Mouse (Mus musculus) mouse trophoblast stem cell (cell line): ENCODE measurements around the gene 4931429L15Rik.
"Not testable (repeated sequence)": the region's sequence is repeated elsewhere in the genome, so short reads cannot be mapped to it uniquely, and the experiment has no call there.

Source experiments
- in situ Hi-C, 2 experiments: fragments of 300-500 bp; cut with MseI, MboI; formaldehyde crosslinking; loops; 2 replicates in 1 of 2; 3 replicates in 1 of 2; pipeline ENCODE4 v1.15.1; 2025

4931429L15Rik gene

GRCm38 (mm10) chr9:46319886-46320285 lies at the start of gene 4931429L15Rik:
4931429L15Rik (minus strand) TSS chr9:46319986.
- in situ Hi-C loops: not testable (repeated sequence)

GRCm38 (mm10) chr9:46362459-46362858 lies 42.7 kb upstream of the 4931429L15Rik start:
- in situ Hi-C loops: no loop called here

GRCm38 (mm10) chr9:46361461-46362111 lies 41.8 kb upstream of the 4931429L15Rik start:
- in situ Hi-C loops: no loop called here

GRCm38 (mm10) chr9:46353992-46354391 lies 34.2 kb upstream of the 4931429L15Rik start:
- in situ Hi-C loops: no loop called here

GRCm38 (mm10) chr9:46353330-46353724 lies 33.5 kb upstream of the 4931429L15Rik start:
- in situ Hi-C loops: no loop called here

- in situ Hi-C loops: no loop called here
Observed at GRCm38 (mm10) chr9:46352651-46353329, 33.0 kb upstream of the 4931429L15Rik start.

- in situ Hi-C loops: no loop called here
Observed at GRCm38 (mm10) chr9:46350451-46350981, 30.7 kb upstream of the 4931429L15Rik start.

GRCm38 (mm10) chr9:46345887-46346665 lies 26.3 kb upstream of the 4931429L15Rik start:
- in situ Hi-C loops: no loop called here

GRCm38 (mm10) chr9:46339051-46339652 lies 19.4 kb upstream of the 4931429L15Rik start:
- in situ Hi-C loops: no loop called here

- in situ Hi-C loops: no loop called here
Observed at GRCm38 (mm10) chr9:46338384-46338783, 18.6 kb upstream of the 4931429L15Rik start.

- in situ Hi-C loops: no loop called here
Observed at GRCm38 (mm10) chr9:46337852-46338291, 18.1 kb upstream of the 4931429L15Rik start.

- in situ Hi-C loops: no loop called here
Observed at GRCm38 (mm10) chr9:46337331-46337730, 17.5 kb upstream of the 4931429L15Rik start.

GRCm38 (mm10) chr9:46336294-46336693 lies 16.5 kb upstream of the 4931429L15Rik start:
- in situ Hi-C loops: not testable (repeated sequence)

GRCm38 (mm10) chr9:46335461-46335995 lies 15.7 kb upstream of the 4931429L15Rik start:
- in situ Hi-C loops: no loop called here

GRCm38 (mm10) chr9:46334471-46335025 lies 14.8 kb upstream of the 4931429L15Rik start:
- in situ Hi-C loops: no loop called here

GRCm38 (mm10) chr9:46331301-46331700 lies 11.5 kb upstream of the 4931429L15Rik start:
- in situ Hi-C loops: no loop called here

- in situ Hi-C loops: no loop called here
Observed at GRCm38 (mm10) chr9:46330586-46330895, 10.8 kb upstream of the 4931429L15Rik start.

GRCm38 (mm10) chr9:46329801-46330585 lies 10.2 kb upstream of the 4931429L15Rik start:
- in situ Hi-C loops: no loop called here

- in situ Hi-C loops: no loop called here
Observed at GRCm38 (mm10) chr9:46329250-46329648, 9.5 kb upstream of the 4931429L15Rik start.

- in situ Hi-C loops: no loop called here
Observed at GRCm38 (mm10) chr9:46328572-46329249, 8.9 kb upstream of the 4931429L15Rik start.
